Mouse (Mus musculus) heart, postnatal 10 days (tissue): ENCODE data around the gene Gopc. TPM values are rescaled to one million over a fixed set of nuclear protein-coding genes. Genes with fewer than 3 reads are reported as not detected.
"Not testable (repeated sequence)": the region's sequence is repeated elsewhere in the genome, so short reads cannot be mapped to it uniquely, and the experiment has no call there.

Experiments used
- DNase-seq, 2 experiments: peaks; one replicate each; pipeline ENCODE4 v3.0.0; 2021
- intact Hi-C: fragments of 180-260 bp; cut with DNase I; formaldehyde crosslinking; loops from one replicate; pipeline ENCODE4 v1.15.1; 2025
- total RNA-seq, 2 experiments: library from RNA; stranded (reverse); gene quantifications; 2 replicates each; pipeline ENCODE4 v1.2.3; 2021

Gopc gene
- total RNA-seq, 2 experiments from 2014 or later = 20.9 to 21.4 TPM

GRCm38 (mm10) chr10:52309196-52309595 lies 72.7 kb downstream of the Gopc start:
- intact Hi-C loops = loop anchor here (2.0 kb wide), 2 partner anchors 14 to 74 kb away; no protein-coding TSS in a partner anchor
- DNase-seq = peak; percentile 69 to 74

DNA sequence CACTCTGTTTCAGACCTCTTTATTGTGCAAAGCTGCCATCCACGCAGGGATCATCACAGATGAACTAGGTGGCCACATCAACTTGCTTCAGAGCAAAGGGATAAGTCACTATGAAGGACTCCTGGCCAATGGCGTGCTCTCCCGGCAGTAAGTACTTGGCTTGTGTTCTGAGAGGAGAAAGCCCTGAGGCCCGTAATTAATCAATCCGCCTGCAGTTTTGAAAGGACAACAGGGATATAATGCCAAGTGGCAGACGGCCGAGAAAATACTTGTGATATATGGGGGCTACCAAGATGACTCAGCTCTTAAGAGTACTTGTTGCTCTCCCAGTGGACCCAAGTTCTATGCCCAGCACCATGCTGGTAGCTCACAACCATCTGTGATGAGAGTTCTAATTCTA lies 77.3 kb downstream of the Gopc start:
- intact Hi-C loops = no loop called here
- DNase-seq = no peak

- intact Hi-C loops = no loop called here
- DNase-seq = no peak
Measured at GRCm38 (mm10) chr10:52302271-52302670, 79.7 kb downstream of the Gopc start.

DNA sequence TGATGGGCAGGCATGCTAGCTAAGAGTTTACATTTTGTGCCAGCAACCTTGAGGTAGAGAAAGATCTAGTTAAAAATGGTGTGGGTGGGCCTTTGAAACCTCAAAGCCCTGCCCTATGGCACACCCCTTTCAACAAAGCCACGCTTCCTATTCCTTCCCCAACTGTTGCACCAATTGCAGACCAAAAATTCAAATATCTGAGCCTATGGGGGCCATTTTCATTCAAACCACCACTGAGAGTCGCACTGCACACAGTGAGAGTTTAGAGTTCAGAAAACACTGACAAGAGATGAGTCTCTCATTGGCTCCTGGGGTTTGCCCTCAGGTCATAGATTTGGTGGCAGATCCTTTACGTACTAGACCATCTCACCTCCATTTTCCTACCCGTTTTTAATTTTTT lies 80.2 kb downstream of the Gopc start:
- DNase-seq = no peak
- intact Hi-C loops = no loop called here

DNA sequence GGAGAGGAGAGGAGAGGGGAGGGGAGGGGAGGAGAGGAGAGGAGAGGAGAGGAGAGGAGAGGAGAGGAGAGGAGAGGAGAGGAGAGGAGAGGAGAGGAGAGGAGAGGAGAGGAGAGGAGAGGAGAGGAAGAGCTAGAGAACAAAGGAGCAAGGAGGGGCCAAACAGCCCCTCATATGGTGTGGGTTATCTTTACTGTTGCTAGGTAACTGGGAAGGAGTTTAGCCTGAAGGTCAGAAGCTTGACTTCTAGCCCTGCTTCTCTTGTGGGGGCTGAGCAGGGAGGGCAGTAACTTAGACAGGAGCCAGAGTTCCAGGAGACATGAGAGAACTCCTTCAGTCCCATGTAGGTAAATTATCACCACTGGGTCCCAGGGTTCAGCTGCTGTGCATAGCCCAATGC lies 83.4 kb downstream of the Gopc start:
- DNase-seq, intact Hi-C loops: not testable (repeated sequence)

DNA sequence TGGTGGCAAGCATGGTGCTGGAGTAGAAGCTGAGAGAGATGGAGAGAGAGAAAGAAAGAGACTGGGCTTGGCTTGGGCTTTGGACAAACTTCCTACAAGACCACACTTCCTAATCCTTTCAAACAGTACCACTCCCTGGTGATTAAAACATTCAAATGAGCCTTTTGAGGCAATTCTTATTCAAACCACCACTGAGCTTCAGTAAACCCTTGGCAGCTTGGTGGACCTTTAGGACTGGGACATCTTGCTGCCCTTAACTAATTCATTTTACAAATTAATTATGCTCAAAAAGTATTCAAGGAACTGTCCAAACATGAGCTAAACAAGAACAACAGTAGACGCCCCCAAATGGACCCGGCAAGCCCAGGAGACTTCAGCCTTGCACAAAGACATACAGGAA lies 86.0 kb downstream of the Gopc start:
- no peak for DNase-seq
- intact Hi-C loops = loop anchor here (2.0 kb wide), 1 partner anchor 13 kb away; no protein-coding TSS in a partner anchor

DNA sequence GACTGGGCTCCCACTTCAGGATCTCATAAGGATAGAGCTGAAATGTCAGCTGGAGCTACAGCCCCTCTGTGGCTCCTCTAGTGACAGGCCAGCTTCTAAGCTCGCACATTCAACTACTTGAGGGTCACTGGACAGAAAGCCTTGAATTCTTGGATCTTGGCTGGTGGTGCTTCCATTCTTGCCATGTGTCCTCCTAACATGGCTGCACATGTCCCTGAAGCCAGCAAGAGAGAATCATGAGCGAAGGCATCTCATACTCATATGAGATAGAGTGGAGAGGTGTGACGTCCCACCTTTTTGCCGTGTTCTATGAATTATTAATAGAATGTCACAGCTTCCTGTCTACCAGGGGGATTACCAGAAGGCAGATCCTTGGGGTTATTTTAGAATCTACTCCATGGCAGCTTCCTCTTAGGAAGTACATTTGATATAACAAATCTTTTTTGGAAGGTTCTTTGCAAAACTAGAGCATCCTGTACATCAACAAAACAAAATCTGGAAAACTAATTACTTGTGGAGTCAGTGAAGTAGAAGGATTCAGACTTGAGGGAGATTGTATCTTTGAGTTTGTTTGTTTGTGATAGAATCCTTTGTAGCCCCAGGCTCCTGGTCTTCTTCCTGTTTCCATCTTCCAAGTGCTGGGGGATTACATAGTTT lies 87.9 kb downstream of the Gopc start:
- intact Hi-C loops = loop anchor here (2.0 kb wide), 2 partner anchors 15 kb away; no protein-coding TSS in a partner anchor
- no peak for DNase-seq

DNA sequence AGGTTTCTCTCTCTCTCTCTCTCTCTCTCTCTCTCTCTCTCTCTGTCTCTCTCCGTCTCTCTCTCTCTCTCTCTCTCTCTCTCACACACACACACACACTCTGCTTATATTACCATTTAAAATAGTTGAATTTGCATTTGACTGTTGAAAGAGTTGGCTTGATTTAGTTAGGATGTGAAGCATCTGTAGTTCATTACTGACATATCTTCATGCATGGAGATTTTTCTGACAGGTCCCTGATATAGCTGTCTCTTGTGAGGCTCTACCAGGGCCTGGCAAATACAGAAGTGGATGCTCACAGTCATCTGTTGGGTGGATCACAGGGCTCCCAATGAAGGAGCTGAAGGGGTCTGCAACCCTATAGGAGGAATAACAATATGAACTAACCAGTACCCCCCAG lies 89.5 kb downstream of the Gopc start:
- intact Hi-C loops = loop anchor here (2.0 kb wide), 1 partner anchor 14 kb away; no protein-coding TSS in a partner anchor
- DNase-seq = not testable (repeated sequence)

GRCm38 (mm10) chr10:52289261-52289660 lies 92.7 kb downstream of the Gopc start:
- no peak for DNase-seq
- intact Hi-C loops = no loop called here

DNA sequence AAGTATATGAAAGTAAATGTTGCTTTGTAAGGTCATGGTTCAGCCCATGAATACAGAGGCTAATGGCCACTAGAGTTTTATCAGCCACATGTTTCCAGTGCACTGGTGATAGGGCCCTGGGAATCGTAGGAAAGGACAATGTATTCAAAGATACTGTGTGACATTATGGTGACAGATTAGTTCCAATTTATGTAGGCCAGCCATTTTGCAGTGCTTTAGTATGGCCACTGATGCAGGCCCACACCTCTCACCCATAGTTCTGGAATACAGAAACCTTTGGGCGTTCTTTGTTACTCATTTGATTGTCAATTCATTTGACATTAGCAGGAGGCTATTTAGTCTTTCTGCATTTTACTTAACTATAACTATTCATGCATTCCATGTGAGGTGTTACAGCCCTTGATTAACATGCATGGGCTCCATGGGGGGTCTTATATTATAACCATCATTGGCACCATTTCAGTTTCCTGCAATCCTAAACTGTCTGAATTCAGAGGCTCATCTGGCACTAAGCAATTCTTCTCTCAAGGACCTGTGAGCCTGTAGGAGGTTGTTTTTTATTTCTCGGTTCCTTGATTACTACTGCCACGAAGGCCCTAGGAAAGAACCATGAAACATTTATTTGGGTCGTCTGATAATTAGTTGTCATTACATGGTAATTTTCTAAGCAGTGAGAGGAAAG lies 93.9 kb downstream of the Gopc start:
- intact Hi-C loops = no loop called here
- DNase-seq = no peak

Other genes with a start within 250 kb of the Gopc start
- gene Ros1, start 186.9 kb downstream of the Gopc start, total RNA-seq = under 1 TPM in 1 of 2 experiments, not detected in 1; 0.07 TPM
- 1 to 10 TPM; 8.6 TPM for gene Dcbld1, start 148.5 kb downstream of the Gopc start, total RNA-seq
- not detected for gene Gm26741, start 23.4 kb downstream of the Gopc start, total RNA-seq
- not detected for gene Nepn, start 6.8 kb upstream of the Gopc start, total RNA-seq
- 10 to 100 TPM; 28.5 to 33.0 TPM for gene Nus1, start 35.4 kb upstream of the Gopc start, total RNA-seq